Mouse (Mus musculus): ENCODE measurements around the gene Coro2b.

- TF ChIP-seq CHD2 (IDR thresholded peaks at IDR 0.05; ENCODE audit: low read depth, low read length) (no peak), HCFC1 (IDR thresholded peaks at IDR 0.05; ENCODE audit: borderline replicate concordance, insufficient read depth, low read length) (no peak), ZNF384 (IDR thresholded peaks at IDR 0.05; ENCODE audit: low read depth, low read length) (no peak), ZC3H11A (IDR thresholded peaks at IDR 0.05; ENCODE audit: borderline replicate concordance, low read depth, low read length) (no peak)
These were observed 4.3 kb upstream of the Coro2b start for GRCm38 (mm10) chr9:62541182-62541581.

Data from ES-E14 (cell line).